Mouse (Mus musculus) MEL (cell line): Measurements from ENCODE around the gene Evi2a. TPM values are rescaled to one million over a fixed set of nuclear protein-coding genes. Genes with fewer than 3 reads are reported as not detected.

Experiments used
- DNase-seq: peaks from one replicate; pipeline ENCODE4 v3.0.0; 2011; ENCODE audit warnings: low read depth, low spot score
- H3K27ac ChIP-seq: 2 replicates; pipeline ENCODE4 v1.5.1; 2012; ENCODE audit warnings: low read depth, mild to moderate bottlenecking, control low read depth, low read length, moderate library complexity; ENCODE audit not compliant: control insufficient read depth
- H3K27me3 ChIP-seq, 2 experiments: fragments of 150-350 bp in 1 of 2; sonication (generic) in 1 of 2; 2 replicates each; pipeline ENCODE4 v1.6.1; 2012; ENCODE audit warnings: low read length in 2 of 2, mild to moderate bottlenecking in 2 of 2, improper control_type of control experiment in 1 of 2, moderate library complexity in 1 of 2; ENCODE audit not compliant: insufficient read depth in 2 of 2, control insufficient read depth in 1 of 2
- H3K36me3 ChIP-seq, 2 experiments: 2 replicates each; pipeline ENCODE4 v1.6.1; 2012 to 2014; ENCODE audit warnings: low read length in 2 of 2, improper control_type of control experiment in 1 of 2, inconsistent platforms in 1 of 2, mild to moderate bottlenecking in 1 of 2; ENCODE audit not compliant: insufficient read depth in 2 of 2, control insufficient read depth in 1 of 2
- H3K4me1 ChIP-seq, 2 experiments: fragments of 150-350 bp in 1 of 2; sonication (generic) in 1 of 2; 2 replicates each; pipeline ENCODE4 v1.6.1; 2012; ENCODE audit warnings: low read length in 2 of 2, improper control_type of control experiment in 1 of 2, mild to moderate bottlenecking in 1 of 2; ENCODE audit not compliant: insufficient read depth in 2 of 2, control insufficient read depth in 1 of 2
- H3K4me3 ChIP-seq, 2 experiments: fragments of 150-350 bp in 1 of 2; sonication (generic) in 1 of 2; 2 replicates each; pipeline ENCODE4 v1.5.1; 2012; ENCODE audit warnings: low read depth in 2 of 2, low read length in 2 of 2, mild to moderate bottlenecking in 2 of 2, moderate library complexity in 2 of 2, control low read depth in 1 of 2, improper control_type of control experiment in 1 of 2; ENCODE audit not compliant: control insufficient read depth in 1 of 2, insufficient read depth in 1 of 2
- H3K79me2 ChIP-seq: 2 replicates; pipeline ENCODE4 v1.6.1; 2012; ENCODE audit warnings: mild to moderate bottlenecking, low read length, moderate library complexity; ENCODE audit not compliant: control insufficient read depth, poor library complexity, insufficient read depth
- H3K9ac ChIP-seq: 2 replicates; pipeline ENCODE4 v1.6.1; 2012; ENCODE audit warnings: low read depth, mild to moderate bottlenecking, control low read depth, low read length, moderate library complexity; ENCODE audit not compliant: control insufficient read depth, poor library complexity, severe bottlenecking
- H3K9me3 ChIP-seq: fragments of 150-350 bp; sonication (generic); replicated peaks from 2 replicates; pipeline ENCODE4 v1.6.1; 2012; ENCODE audit warnings: mild to moderate bottlenecking, low read length, improper control_type of control experiment, moderate library complexity; ENCODE audit not compliant: insufficient read depth
- CHD1 ChIP-seq: IDR thresholded peaks from 2 replicates; pipeline ENCODE4 v1.6.1; 2012; ENCODE audit warnings: low read depth, mild to moderate bottlenecking, inconsistent platforms, low read length, improper control_type of control experiment
- CHD2 ChIP-seq: IDR thresholded peaks from 2 replicates; pipeline ENCODE4 v1.6.1; 2011; ENCODE audit warnings: low read length, improper control_type of control experiment
- E2F4 ChIP-seq: IDR thresholded peaks from 2 replicates; pipeline ENCODE4 v1.6.1; 2011; ENCODE audit warnings: low read depth, low read length, improper control_type of control experiment, borderline replicate concordance
- EP300 ChIP-seq, 2 experiments: IDR thresholded peaks; 2 replicates each; pipeline ENCODE4 v1.6.1; 2011; ENCODE audit warnings: improper control_type of control experiment in 2 of 2, low read length in 2 of 2, low read depth in 1 of 2, mild to moderate bottlenecking in 1 of 2
- GABPA ChIP-seq: IDR thresholded peaks from 2 replicates; pipeline ENCODE4 v1.6.1; 2012; ENCODE audit warnings: low read depth, mild to moderate bottlenecking, inconsistent platforms, low read length, improper control_type of control experiment, moderate library complexity
- GATA1 ChIP-seq: IDR thresholded peaks from 2 replicates; pipeline ENCODE4 v1.6.1; 2011; ENCODE audit warnings: low read depth, low read length, improper control_type of control experiment
- HCFC1 ChIP-seq: IDR thresholded peaks from 2 replicates; pipeline ENCODE4 v1.6.1; 2012; ENCODE audit warnings: low read depth, mild to moderate bottlenecking, inconsistent platforms, low read length, improper control_type of control experiment, moderate library complexity
- JUND ChIP-seq: IDR thresholded peaks from 2 replicates; pipeline ENCODE4 v1.6.1; 2011; ENCODE audit warnings: low read depth, mild to moderate bottlenecking, improper control_type of control experiment, low read length
- KAT2A ChIP-seq: conservative IDR thresholded peaks from 2 replicates; pipeline ENCODE4 v1.6.1; 2012; ENCODE audit warnings: low read depth, low read length, improper control_type of control experiment, inconsistent platforms
- MAFK ChIP-seq: IDR thresholded peaks from 2 replicates; pipeline ENCODE4 v1.6.1; 2011; ENCODE audit warnings: low read depth, mild to moderate bottlenecking, low read length, improper control_type of control experiment, borderline replicate concordance
- MAX ChIP-seq: IDR thresholded peaks from 2 replicates; pipeline ENCODE4 v1.6.1; 2011; ENCODE audit warnings: low read length, improper control_type of control experiment
- MAZ ChIP-seq: IDR thresholded peaks from 2 replicates; pipeline ENCODE4 v1.6.1; 2012; ENCODE audit warnings: low read depth, mild to moderate bottlenecking, inconsistent platforms, low read length, improper control_type of control experiment
- MEF2A ChIP-seq: IDR thresholded peaks from 2 replicates; pipeline ENCODE4 v1.6.1; 2014; ENCODE audit warnings: low read depth, mild to moderate bottlenecking, inconsistent platforms, low read length, improper control_type of control experiment; ENCODE audit not compliant: poor library complexity, insufficient replicate concordance, severe bottlenecking; ENCODE audit errors: extremely low read depth
- MXI1 ChIP-seq: IDR thresholded peaks from 2 replicates; pipeline ENCODE4 v1.6.1; 2011; ENCODE audit warnings: mild to moderate bottlenecking, low read depth, low read length, improper control_type of control experiment
- MYB ChIP-seq: IDR thresholded peaks from 2 replicates; pipeline ENCODE4 v1.6.1; 2011; ENCODE audit warnings: mild to moderate bottlenecking, low read depth, low read length, improper control_type of control experiment
- MYC ChIP-seq: IDR thresholded peaks from 2 replicates; pipeline ENCODE4 v1.6.1; 2011; ENCODE audit warnings: low read depth, mild to moderate bottlenecking, low read length, improper control_type of control experiment, moderate library complexity
- NELFE ChIP-seq: IDR thresholded peaks from 2 replicates; pipeline ENCODE4 v1.6.1; 2011; ENCODE audit warnings: low read depth, low read length, improper control_type of control experiment
- NRF1 ChIP-seq: IDR thresholded peaks from 2 replicates; pipeline ENCODE4 v1.6.1; 2014; ENCODE audit warnings: low read depth, mild to moderate bottlenecking, inconsistent platforms, low read length, improper control_type of control experiment, moderate library complexity; ENCODE audit not compliant: poor library complexity, insufficient read depth, severe bottlenecking
- POLR2A ChIP-seq, 2 experiments: IDR thresholded peaks; 2 replicates each; pipeline ENCODE4 v1.6.1; 2011 to 2012; ENCODE audit warnings: low read length in 2 of 2, mild to moderate bottlenecking in 2 of 2, control low read depth in 1 of 2, improper control_type of control experiment in 1 of 2, low read depth in 1 of 2, moderate library complexity in 1 of 2; ENCODE audit not compliant: control insufficient read depth in 1 of 2, insufficient read depth in 1 of 2, poor library complexity in 1 of 2
- POLR2AphosphoS2 ChIP-seq: IDR thresholded peaks from 2 replicates; pipeline ENCODE4 v1.6.1; 2011; ENCODE audit warnings: low read length, improper control_type of control experiment
- RCOR1 ChIP-seq: IDR thresholded peaks from 2 replicates; pipeline ENCODE4 v1.6.1; 2012; ENCODE audit warnings: low read depth, mild to moderate bottlenecking, inconsistent platforms, low read length, improper control_type of control experiment
- SIN3A ChIP-seq: IDR thresholded peaks from 2 replicates; pipeline ENCODE4 v1.6.1; 2012; ENCODE audit warnings: low read length, improper control_type of control experiment, inconsistent platforms
- TBP ChIP-seq: IDR thresholded peaks from 2 replicates; pipeline ENCODE4 v1.8.0; 2011; ENCODE audit warnings: low read depth, low read length, improper control_type of control experiment
- TCF12 ChIP-seq: IDR thresholded peaks from 2 replicates; pipeline ENCODE4 v1.6.1; 2014; ENCODE audit warnings: low read depth, mild to moderate bottlenecking, inconsistent platforms, low read length, improper control_type of control experiment, moderate library complexity
- USF1 ChIP-seq: IDR thresholded peaks from 2 replicates; pipeline ENCODE4 v1.6.1; 2014; ENCODE audit warnings: low read depth, mild to moderate bottlenecking, inconsistent platforms, low read length, improper control_type of control experiment, moderate library complexity
- USF2 ChIP-seq, 2 experiments: IDR thresholded peaks; 2 replicates each; pipeline ENCODE4 v1.6.1; 2011 to 2012; ENCODE audit warnings: improper control_type of control experiment in 2 of 2, low read length in 2 of 2, borderline replicate concordance in 1 of 2, inconsistent platforms in 1 of 2, low read depth in 1 of 2, mild to moderate bottlenecking in 1 of 2; ENCODE audit not compliant: insufficient read depth in 1 of 2
- ZC3H11A ChIP-seq: IDR thresholded peaks from 2 replicates; pipeline ENCODE4 v1.6.1; 2012; ENCODE audit warnings: low read depth, mild to moderate bottlenecking, inconsistent platforms, low read length, improper control_type of control experiment
- ZMIZ1 ChIP-seq: IDR thresholded peaks from 2 replicates; pipeline ENCODE4 v1.6.1; 2012; ENCODE audit warnings: low read depth, mild to moderate bottlenecking, inconsistent platforms, low read length, improper control_type of control experiment, moderate library complexity
- ZNF384 ChIP-seq: IDR thresholded peaks from 2 replicates; pipeline ENCODE4 v1.6.1; 2012; ENCODE audit warnings: low read depth, mild to moderate bottlenecking, inconsistent platforms, low read length, improper control_type of control experiment
- polyA plus RNA-seq, 2 experiments: library from polyadenylated mRNA; stranded (reverse) in 1 of 2; unstranded in 1 of 2; fragments of >175 nt in 1 of 2; fragments of >200 nt in 1 of 2; gene quantifications; 2 replicates each; pipeline versions ENCODE4 v1.2.1 to v1.2.4; 2012; ENCODE audit warnings: low replicate concordance in 2 of 2, low read depth in 1 of 2; ENCODE audit not compliant: insufficient read length in 2 of 2, insufficient read depth in 1 of 2, missing spikeins in 1 of 2
- total RNA-seq: library from RNA; depleted of rRNA; stranded (reverse); fragments of 300-350 nt; gene quantifications from 2 replicates; pipeline ENCODE4 v1.2.3, GENCODE M21; 2012

The Evi2a gene
- total and polyA plus RNA-seq, 3 experiments: 0.18 to 0.19 TPM; not detected in 1

DNA sequence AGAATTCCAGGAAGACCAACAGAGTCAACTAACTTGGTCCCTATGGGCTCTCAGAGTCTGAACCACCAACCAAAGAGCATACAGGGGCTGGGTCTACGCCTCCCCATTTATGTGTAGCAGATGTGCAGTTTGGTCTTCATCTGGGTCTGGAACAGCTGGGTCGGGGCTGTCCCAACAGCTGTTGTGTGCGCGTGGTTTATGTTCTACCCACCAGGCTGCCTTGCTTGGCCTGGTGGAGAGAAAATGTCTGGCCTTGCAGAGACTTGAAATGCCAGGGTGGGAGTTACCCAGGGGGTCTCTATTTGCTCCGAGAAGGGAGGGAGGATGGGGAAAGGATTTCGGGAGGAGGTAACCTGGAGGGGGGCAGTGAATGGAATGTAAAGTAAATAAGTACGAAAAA lies 33.1 kb upstream of the Evi2a start:
- no peaks in the 10 kb centered on the region for H3K79me2 ChIP-seq
- no peaks in the 10 kb centered on the region for H3K4me1 ChIP-seq
- no peaks in the 10 kb centered on the region for H3K9me3 ChIP-seq
- no peak for DNase-seq
- no peak overlapping the region for H3K4me3 ChIP-seq
- H3K27me3 ChIP-seq: no peaks in the 10 kb centered on the region
- peaks cover 0 to 6% of the 10 kb centered on the region in 2 experiments; a peak in 1 of 4 replicates for H3K36me3 ChIP-seq
- H3K9ac ChIP-seq: no peak overlapping the region
- H3K27ac ChIP-seq: no peak overlapping the region
- TF ChIP-seq NELFE (no peak), ZNF384 (no peak), NRF1 (no peak), ZMIZ1 (no peak), E2F4 (no peak), ZC3H11A (no peak), MXI1 (no peak), MYC (no peak), MAZ (no peak), CHD1 (no peak), TCF12 (no peak), CHD2 (no peak), HCFC1 (no peak), TBP (no peak), GABPA (no peak), MEF2A (no peak), JUND (no peak), MAX (no peak)

DNA sequence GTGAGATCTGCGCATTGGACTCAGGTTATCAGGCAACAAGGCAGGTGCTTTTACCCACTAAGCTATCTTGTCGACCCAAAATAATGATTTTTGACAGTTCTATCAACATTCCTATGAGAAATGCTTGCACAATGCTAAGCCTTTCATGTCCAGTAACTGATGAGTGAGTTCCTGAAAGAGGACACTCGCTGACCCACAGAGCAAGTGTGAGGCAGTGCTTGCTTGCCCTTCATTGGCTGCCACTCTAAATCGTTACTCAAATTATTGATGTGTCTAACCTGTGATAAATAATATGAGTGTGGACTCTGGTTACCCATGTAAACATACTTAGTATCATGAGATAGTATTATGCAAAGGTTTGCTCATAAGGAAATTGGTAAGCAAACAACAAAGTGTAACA lies 30.1 kb upstream of the Evi2a start:
- TF ChIP-seq MYB (no peak), RCOR1 (no peak), MAZ (no peak), EP300 (IDR thresholded peaks at IDR 0.05; ENCODE audit: low read depth in 1 of 2, low read length in 2 of 2) (no peak), POLR2A (IDR thresholded peaks at IDR 0.05; ENCODE audit: control insufficient read depth in 1 of 2, insufficient read depth in 1 of 2, low read depth in 1 of 2, low read length in 2 of 2, poor library complexity in 1 of 2) (no peak), MAFK (no peak), KAT2A (no peak), HCFC1 (no peak), SIN3A (no peak), POLR2AphosphoS2 (no peak), CHD2 (no peak), GATA1 (no peak), USF1 (no peak), USF2 (IDR thresholded peaks at IDR 0.05; ENCODE audit: borderline replicate concordance in 1 of 2, insufficient read depth in 1 of 2, low read depth in 1 of 2, low read length in 2 of 2) (no peak), NELFE (no peak)
- TF ChIP-seq, all 39 proteins: peak for 0
- H3K9me3 ChIP-seq: no peaks in the 10 kb centered on the region
- no peak for DNase-seq
- H3K4me1 ChIP-seq: no peaks in the 10 kb centered on the region
- no peak overlapping the region for H3K4me3 ChIP-seq
- peaks cover 0 to 5% of the 10 kb centered on the region in 2 experiments; a peak in 1 of 4 replicates for H3K36me3 ChIP-seq
- H3K79me2 ChIP-seq: no peaks in the 10 kb centered on the region
- H3K9ac ChIP-seq: no peak overlapping the region
- H3K27me3 ChIP-seq: no peaks in the 10 kb centered on the region
- no peak overlapping the region for H3K27ac ChIP-seq
